Mouse (Mus musculus): Measurements from ENCODE around the gene Grid2ip. TPM values are rescaled to one million over a fixed set of nuclear protein-coding genes. Genes with fewer than 3 reads are reported as not detected.
A peak's percentile ranks its signal among the peaks of the same experiment; 100 is the strongest.

Gene Grid2ip
- total and polyA plus RNA-seq, 2 experiments from 2014 or later, result not detected

DNA sequence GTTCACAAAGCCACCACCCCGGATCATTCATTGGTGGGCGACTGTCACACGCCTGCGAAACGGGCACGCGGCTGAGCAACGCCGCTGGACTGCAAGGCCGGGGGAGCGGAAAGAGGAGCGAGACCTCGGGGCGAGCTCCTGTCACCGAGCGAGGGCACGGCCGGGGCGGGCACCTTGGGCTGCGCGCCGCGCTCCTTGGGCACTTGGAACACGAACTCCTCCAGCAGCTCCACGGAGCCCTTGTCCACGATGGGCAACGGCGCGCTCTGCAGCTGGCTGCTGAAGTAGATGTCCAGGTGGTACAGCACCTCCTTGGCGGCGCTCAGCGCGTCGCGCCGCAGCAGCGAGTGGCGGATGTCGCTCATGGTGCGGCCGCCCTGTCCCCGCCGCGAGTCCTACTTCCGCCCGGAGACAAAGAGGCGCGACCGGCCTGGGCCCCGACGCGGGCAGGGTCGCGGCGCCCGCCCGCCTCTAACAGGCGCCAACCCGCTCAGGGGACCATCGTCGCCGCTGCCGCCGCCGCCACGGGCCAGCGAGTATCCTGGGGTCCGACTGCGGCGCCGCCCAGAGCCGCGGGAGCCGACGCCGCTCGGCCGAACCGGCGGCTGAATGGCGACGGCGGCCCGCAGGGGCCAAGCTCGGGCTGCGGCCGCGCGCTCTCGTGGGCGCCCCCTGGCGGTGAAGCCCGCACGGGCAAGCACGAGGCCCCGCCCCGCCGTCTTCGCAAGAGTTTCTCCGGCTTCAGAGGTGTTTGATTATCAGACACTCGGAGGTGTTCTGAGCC, 42.2 kb upstream of the Grid2ip start, which contains the start of gene E130309D02Rik:
Gene E130309D02Rik, minus strand, starts transcription at position 631 of the 784 bp plus-strand sequence.
- H3K4me2 ChIP-seq (ENCODE audit: low read depth, low read length), result peak within 1 kb of the TSS; percentile 93
- peaks cover 10% of the 10 kb centered on the region for H3K4me1 ChIP-seq (ENCODE audit: control insufficient read depth, insufficient read depth)
- H3K36me3 ChIP-seq (replicated peaks; ENCODE audit: control insufficient read depth, insufficient read depth, low read length), result peaks cover 56% of the 10 kb centered on the region
- H3K27me3 ChIP-seq (ENCODE audit: control insufficient read depth, insufficient read depth, low read length), result no peaks in the 10 kb centered on the region
- TF ChIP-seq EP300 (IDR thresholded peaks at IDR 0.05; ENCODE audit: low read depth), result no peak
- TF ChIP-seq CTCF (IDR thresholded peaks at IDR 0.05; ENCODE audit: low read depth), result peak; percentile 70
- ATAC-seq (ENCODE audit: insufficient read depth, low read depth) (peak; percentile 84), DNase-seq (ENCODE audit: low spot score) (peak; percentile 66)
- peak within 1 kb of the TSS; percentile 81 for H3K9ac ChIP-seq (replicated peaks; ENCODE audit: low read depth, low read length)
- under 1% methylated on average over 87 of the region's 101 CpGs for WGBS
- H3K27ac ChIP-seq (ENCODE audit: low read depth), result peak within 1 kb of the TSS; percentile 89
- H3K4me3 ChIP-seq (ENCODE audit: low read depth, low read length), result peak within 1 kb of the TSS; percentile 83
- no peaks in the 10 kb centered on the region for H3K9me3 ChIP-seq (replicated peaks; ENCODE audit: control insufficient read depth, low read length)

DNA sequence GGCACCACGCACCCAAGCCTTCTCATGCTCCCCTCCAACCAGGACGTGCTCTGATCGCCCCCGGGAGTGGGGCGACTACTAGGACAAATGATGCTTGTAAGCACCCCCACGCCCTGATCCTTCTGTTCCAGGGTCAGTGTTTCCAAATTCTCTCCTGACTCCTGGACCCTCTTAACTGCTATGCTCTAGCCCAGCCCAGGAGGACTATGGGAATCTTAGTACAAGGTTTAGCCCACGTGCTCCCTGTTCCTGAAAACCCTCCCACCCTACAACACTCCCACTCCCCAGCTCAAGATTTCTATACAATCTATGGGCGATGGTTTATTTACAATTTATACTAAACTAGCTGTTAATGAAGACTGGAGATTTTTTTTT, 41.6 kb upstream of the Grid2ip start:
- no peaks in the 10 kb centered on the region for H3K9me3 ChIP-seq (replicated peaks; ENCODE audit: control insufficient read depth, low read length)
- no peak overlapping the region for H3K27ac ChIP-seq (ENCODE audit: low read depth)
- no peaks in the 10 kb centered on the region for H3K27me3 ChIP-seq (ENCODE audit: control insufficient read depth, insufficient read depth, low read length)
- ATAC-seq (ENCODE audit: insufficient read depth, low read depth), result 0 out of 2 replicates have a peak, but pooled peaks have one; percentile 5
- H3K4me3 ChIP-seq (ENCODE audit: low read depth, low read length), result peak overlapping the region; percentile 83
- TF ChIP-seq EP300 (IDR thresholded peaks at IDR 0.05; ENCODE audit: low read depth) (no peak), CTCF (IDR thresholded peaks at IDR 0.05; ENCODE audit: low read depth) (no peak)
- no peak overlapping the region for H3K9ac ChIP-seq (replicated peaks; ENCODE audit: low read depth, low read length)
- no peak for DNase-seq (ENCODE audit: low spot score)
- H3K4me2 ChIP-seq (ENCODE audit: low read depth, low read length), result peak overlapping the region; percentile 93
- peaks cover 10% of the 10 kb centered on the region for H3K4me1 ChIP-seq (ENCODE audit: control insufficient read depth, insufficient read depth)
- H3K36me3 ChIP-seq (replicated peaks; ENCODE audit: control insufficient read depth, insufficient read depth, low read length), result peaks cover 56% of the 10 kb centered on the region
- 18% methylated on average over 8 of the region's 8 CpGs for WGBS

DNA sequence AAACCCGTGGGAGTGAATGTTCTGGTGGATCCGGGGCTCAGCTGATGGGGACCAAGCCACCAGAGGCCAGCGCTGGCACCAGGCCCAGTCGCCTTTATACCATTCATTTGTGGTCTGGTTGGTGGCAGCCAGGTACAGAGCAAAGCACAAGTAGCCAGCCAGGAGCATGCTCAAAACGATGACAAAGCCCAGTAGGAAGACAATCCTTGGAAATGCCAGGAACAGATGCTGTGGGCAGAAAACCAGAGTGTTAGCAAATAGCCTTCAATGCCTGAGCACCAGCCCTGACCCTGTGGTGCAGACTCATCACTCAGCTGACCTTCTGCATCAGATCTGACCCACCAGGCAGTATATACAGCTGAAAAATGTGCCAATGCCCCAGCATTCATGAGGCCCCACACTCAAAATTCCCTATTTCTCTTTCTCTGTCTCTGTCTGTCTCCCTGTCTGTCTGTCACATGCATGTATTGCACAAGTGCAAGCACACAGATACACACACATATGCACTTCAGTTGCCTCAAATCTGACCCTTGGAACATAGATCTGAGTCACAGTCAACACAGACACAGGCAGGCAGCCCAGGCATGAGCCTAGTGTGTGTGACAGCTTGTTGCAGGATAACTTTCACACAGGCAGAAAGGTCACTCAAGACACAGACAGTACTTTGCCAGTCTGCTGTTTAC, 40.4 kb upstream of the Grid2ip start:
- Histone ChIP-seq H3K36me3 (replicated peaks; ENCODE audit: control insufficient read depth, insufficient read depth, low read length) (peaks cover 57% of the 10 kb centered on the region), H3K4me3 (ENCODE audit: low read depth, low read length) (no peak overlapping the region), H3K27ac (ENCODE audit: low read depth) (no peak overlapping the region), H3K4me2 (ENCODE audit: low read depth, low read length) (no peak overlapping the region), H3K9ac (replicated peaks; ENCODE audit: low read depth, low read length) (no peak overlapping the region), H3K4me1 (ENCODE audit: control insufficient read depth, insufficient read depth) (peaks cover 10% of the 10 kb centered on the region), H3K9me3 (replicated peaks; ENCODE audit: control insufficient read depth, low read length) (no peaks in the 10 kb centered on the region), H3K27me3 (ENCODE audit: control insufficient read depth, insufficient read depth, low read length) (no peaks in the 10 kb centered on the region)
- DNase-seq (ENCODE audit: low spot score), result no peak
- WGBS, result 88% methylated on average over 5 of the region's 5 CpGs
- ATAC-seq (ENCODE audit: insufficient read depth, low read depth), result no peak
- no peak for TF ChIP-seq EP300 (IDR thresholded peaks at IDR 0.05; ENCODE audit: low read depth)
- TF ChIP-seq CTCF (IDR thresholded peaks at IDR 0.05; ENCODE audit: low read depth), result no peak

DNA sequence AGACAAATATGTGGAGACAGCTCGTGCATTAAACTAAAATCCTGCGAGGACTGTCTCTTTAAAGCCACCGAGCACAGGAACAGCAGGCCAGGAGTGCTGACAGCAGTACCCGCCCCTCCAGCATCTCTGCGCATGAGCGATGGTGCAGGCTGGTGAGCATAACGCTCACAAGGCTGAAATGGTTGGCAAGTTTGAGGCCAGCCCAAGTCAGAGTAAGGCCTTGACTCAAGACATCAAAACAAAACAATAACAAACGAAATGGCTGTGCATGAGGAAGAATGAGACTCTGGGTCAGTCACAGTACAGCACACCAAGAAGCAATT, 39.9 kb upstream of the Grid2ip start:
- no peak for DNase-seq (ENCODE audit: low spot score)
- H3K4me2 ChIP-seq (ENCODE audit: low read depth, low read length), result no peak overlapping the region
- H3K9ac ChIP-seq (replicated peaks; ENCODE audit: low read depth, low read length), result no peak overlapping the region
- TF ChIP-seq CTCF (IDR thresholded peaks at IDR 0.05; ENCODE audit: low read depth), result no peak
- no peak for TF ChIP-seq EP300 (IDR thresholded peaks at IDR 0.05; ENCODE audit: low read depth)
- no peak overlapping the region for H3K4me3 ChIP-seq (ENCODE audit: low read depth, low read length)
- no peaks in the 10 kb centered on the region for H3K9me3 ChIP-seq (replicated peaks; ENCODE audit: control insufficient read depth, low read length)
- no peak for ATAC-seq (ENCODE audit: insufficient read depth, low read depth)
- H3K27me3 ChIP-seq (ENCODE audit: control insufficient read depth, insufficient read depth, low read length), result no peaks in the 10 kb centered on the region
- peaks cover 10% of the 10 kb centered on the region for H3K4me1 ChIP-seq (ENCODE audit: control insufficient read depth, insufficient read depth)
- H3K27ac ChIP-seq (ENCODE audit: low read depth), result no peak overlapping the region
- WGBS, result 77% methylated on average over 8 of the region's 8 CpGs
- peaks cover 61% of the 10 kb centered on the region for H3K36me3 ChIP-seq (replicated peaks; ENCODE audit: control insufficient read depth, insufficient read depth, low read length)

DNA sequence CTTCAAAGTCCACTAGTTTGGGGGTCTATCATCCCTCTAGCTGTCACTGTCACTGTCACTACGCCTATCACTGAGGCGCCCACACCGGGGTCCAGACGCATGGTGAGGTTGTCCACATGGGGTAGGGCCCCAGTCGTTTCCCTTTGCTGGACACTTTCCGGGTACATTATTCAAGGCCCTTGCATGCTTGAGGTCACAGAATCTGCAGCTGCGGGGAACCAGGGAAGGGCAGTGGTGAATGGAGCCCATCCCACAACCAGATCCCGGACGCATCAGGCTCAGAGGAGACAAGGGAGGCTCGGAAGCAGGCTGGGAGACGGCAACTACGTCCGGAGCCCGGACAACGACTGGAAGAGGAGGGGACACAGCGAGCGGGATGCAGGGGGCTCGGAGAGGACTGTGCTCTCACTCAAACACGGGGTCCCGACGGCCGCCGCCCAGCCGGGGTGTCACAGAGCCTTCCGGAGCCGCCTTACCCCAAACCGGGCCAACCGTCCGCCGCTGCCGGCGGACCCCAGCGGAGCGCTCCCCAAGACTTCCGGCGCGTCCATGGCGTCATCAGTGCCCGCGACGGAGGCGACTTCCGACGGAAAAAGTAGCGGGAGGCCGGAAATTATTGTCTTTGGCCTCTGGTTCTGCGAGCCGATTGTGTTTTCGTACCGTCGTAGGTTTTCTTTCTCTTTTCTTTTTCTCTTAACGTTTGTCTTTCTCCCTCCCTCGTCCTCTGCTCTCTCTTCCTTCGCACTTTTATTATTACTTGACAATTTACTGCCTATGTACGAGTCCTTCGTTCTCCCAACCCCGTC, 28.2 kb upstream of the Grid2ip start, which contains the start of gene Zdhhc4:
Gene Zdhhc4, minus strand, starts transcription at position 567 of the 806 bp plus-strand sequence.
- Histone ChIP-seq H3K27ac (ENCODE audit: low read depth) (peak within 1 kb of the TSS; percentile 83), H3K27me3 (ENCODE audit: control insufficient read depth, insufficient read depth, low read length) (no peaks in the 10 kb centered on the region)

More for the DNA sequence above, 28.2 kb upstream of the Grid2ip start, which contains the start of gene Zdhhc4:
- peak; percentile 79 for DNase-seq (ENCODE audit: low spot score)
- TF ChIP-seq CTCF (IDR thresholded peaks at IDR 0.05; ENCODE audit: low read depth), result no peak
- no peak for TF ChIP-seq EP300 (IDR thresholded peaks at IDR 0.05; ENCODE audit: low read depth)
- no peaks in the 10 kb centered on the region for H3K9me3 ChIP-seq (replicated peaks; ENCODE audit: control insufficient read depth, low read length)
- H3K4me3 ChIP-seq (ENCODE audit: low read depth, low read length), result peak within 1 kb of the TSS; percentile 95
- H3K4me1 ChIP-seq (ENCODE audit: control insufficient read depth, insufficient read depth), result peaks cover 15% of the 10 kb centered on the region
- ATAC-seq (ENCODE audit: insufficient read depth, low read depth), result peak; percentile 81
- peaks cover 26% of the 10 kb centered on the region for H3K36me3 ChIP-seq (replicated peaks; ENCODE audit: control insufficient read depth, insufficient read depth, low read length)
- peak within 1 kb of the TSS; percentile 86 for H3K9ac ChIP-seq (replicated peaks; ENCODE audit: low read depth, low read length)
- peak within 1 kb of the TSS; percentile 94 for H3K4me2 ChIP-seq (ENCODE audit: low read depth, low read length)
- under 1% methylated on average over 49 of the region's 57 CpGs for WGBS

Measured in heart, postnatal 0 days (tissue).